Mouse (Mus musculus) liver, embryonic 14.5 days (tissue): ENCODE results near the gene Med27. TPM values are rescaled to one million over a fixed set of nuclear protein-coding genes. Genes with fewer than 3 reads are reported as not detected.

Source experiments
- ATAC-seq: fragments of 200-750 bp; cut with Nextera tagmentation; 2 replicates; pipeline ENCODE4 v1.8.0; 2017; ENCODE audit warnings: moderate number of reproducible peaks, mild to moderate bottlenecking, moderate library complexity; ENCODE audit not compliant: insufficient read depth
- DNase-seq, 3 experiments: peaks; one replicate each; pipeline ENCODE4 v3.0.0-alpha.2; 2012 to 2013; ENCODE audit warnings: low read depth in 3 of 3, low spot score in 3 of 3
- H3K27ac ChIP-seq: fragments of 300-500 bp; sonication (generic); 2 replicates; pipeline ENCODE4 v1.5.1; 2014; ENCODE audit warnings: moderate library complexity, mild to moderate bottlenecking, control low read depth, inconsistent platforms
- H3K27me3 ChIP-seq: fragments of 300-500 bp; sonication (generic); 2 replicates; pipeline ENCODE4 v1.6.1; 2014; ENCODE audit warnings: mild to moderate bottlenecking, low read length, moderate library complexity; ENCODE audit not compliant: control insufficient read depth, insufficient read depth
- H3K36me3 ChIP-seq: fragments of 300-500 bp; sonication (generic); replicated peaks from 2 replicates; pipeline ENCODE4 v1.6.1; 2014; ENCODE audit warnings: low read depth; ENCODE audit not compliant: control insufficient read depth, insufficient read depth
- H3K4me1 ChIP-seq, 2 experiments: fragments of 200-500 bp in 1 of 2; fragments of 300-500 bp in 1 of 2; sonication (generic) in 1 of 2; replicated peaks; 2 replicates each; pipeline ENCODE4 v1.6.1; 2012 to 2014; ENCODE audit warnings: antibody characterized with exemption in 1 of 2, inconsistent platforms in 1 of 2, low read length in 1 of 2; ENCODE audit not compliant: control insufficient read depth in 2 of 2, insufficient read depth in 2 of 2
- H3K4me2 ChIP-seq: fragments of 300-500 bp; sonication (generic); 2 replicates; pipeline ENCODE4 v1.6.1; 2014; ENCODE audit warnings: low read depth, mild to moderate bottlenecking, control low read depth, moderate library complexity
- H3K4me3 ChIP-seq, 2 experiments: fragments of 200-500 bp in 1 of 2; fragments of 300-500 bp in 1 of 2; sonication (generic) in 1 of 2; 2 replicates each; pipeline ENCODE4 v1.5.1; 2012 to 2014; ENCODE audit warnings: low read depth in 2 of 2, low read length in 2 of 2, mild to moderate bottlenecking in 2 of 2, control low read depth in 1 of 2, inconsistent platforms in 1 of 2, moderate library complexity in 1 of 2; ENCODE audit not compliant: insufficient read depth in 1 of 2
- H3K9ac ChIP-seq: fragments of 300-500 bp; sonication (generic); replicated peaks from 2 replicates; pipeline ENCODE4 v1.6.1; 2014; ENCODE audit warnings: mild to moderate bottlenecking, control low read depth, moderate library complexity
- H3K9me3 ChIP-seq: fragments of 300-500 bp; sonication (generic); 2 replicates; pipeline ENCODE4 v1.6.1; 2016; ENCODE audit warnings: low read length, mixed read lengths; ENCODE audit not compliant: control insufficient read depth
- CTCF ChIP-seq: IDR thresholded peaks from 2 replicates; pipeline ENCODE4 v1.5.1; 2016; ENCODE audit warnings: antibody characterized with exemption, low read depth, control low read depth
- EP300 ChIP-seq: IDR thresholded peaks from 2 replicates; pipeline ENCODE4 v1.6.1; 2016; ENCODE audit warnings: antibody characterized with exemption, low read depth
- WGBS: fragments of 180-500 bp; shearing (Covaris S2); extraction: QIAGEN DNeasy Blood & Tissue Kit; methylation state at CpG from one replicate; pipeline ENCODE4 v1.1.7; 2014; ENCODE audit not compliant: insufficient replicate concordance; 5-methylcytosine and 5-hydroxymethylcytosine counted together
- polyA plus RNA-seq, 2 experiments: library from polyadenylated mRNA; depleted of rRNA in 1 of 2; stranded (reverse) in 1 of 2; unstranded in 1 of 2; fragments of >200 nt; fragmentation: Nextera tagmentation in 1 of 2; extraction: Ambion mirVana in 1 of 2; gene quantifications; 2 replicates each; pipeline versions ENCODE4 v1.2.1 to v1.2.3; 2012 to 2014

The Med27 gene
- polyA plus RNA-seq, 2 experiments = 15.0 to 16.5 TPM

GRCm38 (mm10) chr2:29457677-29458076 is 111.1 kb downstream of the Med27 start:
- no peak overlapping the region for H3K27ac ChIP-seq
- no peaks in the 10 kb centered on the region for H3K9me3 ChIP-seq
- H3K4me3 ChIP-seq = no peak overlapping the region
- DNase-seq = peak in 1 of 3 experiments; percentile 14
- H3K9ac ChIP-seq = no peak overlapping the region
- H3K4me1 ChIP-seq = peaks cover 3 to 24% of the 10 kb centered on the region in 2 experiments; a peak in 3 of 4 replicates
- ATAC-seq = no peak
- TF ChIP-seq EP300 = no peak
- no peak for TF ChIP-seq CTCF
- H3K36me3 ChIP-seq = no peaks in the 10 kb centered on the region
- WGBS = 11% methylated on average over 2 of the region's 2 CpGs
- no peak overlapping the region for H3K4me2 ChIP-seq
- no peaks in the 10 kb centered on the region for H3K27me3 ChIP-seq

- Histone ChIP-seq H3K27me3 (no peaks in the 10 kb centered on the region), H3K27ac (no peak overlapping the region), H3K36me3 (no peaks in the 10 kb centered on the region), H3K4me1 (peaks cover 3 to 24% of the 10 kb centered on the region in 2 experiments; a peak in 3 of 4 replicates), H3K4me3 (no peak overlapping the region), H3K9ac (no peak overlapping the region), H3K9me3 (no peaks in the 10 kb centered on the region), H3K4me2 (no peak overlapping the region)
- TF ChIP-seq EP300 = no peak
- no peak for TF ChIP-seq CTCF
- no peak for ATAC-seq
- DNase-seq = no peak
- WGBS = 56% methylated on average over 3 of the region's 3 CpGs
Measured at GRCm38 (mm10) chr2:29458346-29458950, 111.8 kb downstream of the Med27 start.

GRCm38 (mm10) chr2:29459648-29460047 is 113.0 kb downstream of the Med27 start:
- no peaks in the 10 kb centered on the region for H3K27me3 ChIP-seq
- 29% methylated on average over 1 of the region's 1 CpGs for WGBS
- peaks cover 3 to 24% of the 10 kb centered on the region in 2 experiments; a peak in 3 of 4 replicates for H3K4me1 ChIP-seq

GRCm38 (mm10) chr2:29461841-29462240 is 115.2 kb downstream of the Med27 start:
- no peak for ATAC-seq
- H3K9me3 ChIP-seq = no peaks in the 10 kb centered on the region
- WGBS = 70% methylated on average over 2 of the region's 2 CpGs
- H3K36me3 ChIP-seq = no peaks in the 10 kb centered on the region
- no peak for DNase-seq
- no peak overlapping the region for H3K9ac ChIP-seq
- TF ChIP-seq EP300 (no peak), CTCF (no peak)
- H3K27ac ChIP-seq = no peak overlapping the region
- H3K4me3 ChIP-seq = no peak overlapping the region
- peaks cover 3 to 26% of the 10 kb centered on the region in 2 experiments; a peak in 3 of 4 replicates for H3K4me1 ChIP-seq
- no peaks in the 10 kb centered on the region for H3K27me3 ChIP-seq
- no peak overlapping the region for H3K4me2 ChIP-seq

More at GRCm38 (mm10) chr2:29459648-29460047, 113.0 kb downstream of the Med27 start:
- no peak overlapping the region for H3K27ac ChIP-seq
- ATAC-seq (no peak), DNase-seq (no peak)
- H3K9me3 ChIP-seq = no peaks in the 10 kb centered on the region
- H3K36me3 ChIP-seq = no peaks in the 10 kb centered on the region
- no peak overlapping the region for H3K4me3 ChIP-seq
- no peak for TF ChIP-seq CTCF
- no peak for TF ChIP-seq EP300
- no peak overlapping the region for H3K4me2 ChIP-seq
- H3K9ac ChIP-seq = no peak overlapping the region

GRCm38 (mm10) chr2:29463039-29463585 is 116.5 kb downstream of the Med27 start:
- Histone ChIP-seq H3K27ac (no peak overlapping the region), H3K36me3 (no peaks in the 10 kb centered on the region), H3K9ac (no peak overlapping the region), H3K4me2 (no peak overlapping the region), H3K4me3 (no peak overlapping the region), H3K27me3 (no peaks in the 10 kb centered on the region), H3K4me1 (peaks cover 2 to 14% of the 10 kb centered on the region in 2 experiments; a peak in 3 of 4 replicates), H3K9me3 (no peaks in the 10 kb centered on the region)
- DNase-seq (no peak), ATAC-seq (no peak)
- TF ChIP-seq EP300 (no peak), CTCF (no peak)
- WGBS = 67% methylated on average over 6 of the region's 6 CpGs
